Mouse (Mus musculus): ENCODE measurements around the gene Clcf1. TPM values are rescaled to one million over a fixed set of nuclear protein-coding genes. Genes with fewer than 3 reads are reported as not detected.

The Clcf1 gene
- polyA plus RNA-seq (2021; fragmentation: Nextera tagmentation) = 0.18 and 0.26 TPM in 2 replicates
- long read RNA-seq, experiment 1, partial matches to known transcripts = 0 of 2 reads
- long read RNA-seq, experiment 1, other reads (novel, unspliced or antisense) = 1 of 2 reads
- long read RNA-seq, experiment 2, partial matches to known transcripts = 0 of 2 reads
- long read RNA-seq, experiment 2, other reads (novel, unspliced or antisense) = 1 of 2 reads

DNA sequence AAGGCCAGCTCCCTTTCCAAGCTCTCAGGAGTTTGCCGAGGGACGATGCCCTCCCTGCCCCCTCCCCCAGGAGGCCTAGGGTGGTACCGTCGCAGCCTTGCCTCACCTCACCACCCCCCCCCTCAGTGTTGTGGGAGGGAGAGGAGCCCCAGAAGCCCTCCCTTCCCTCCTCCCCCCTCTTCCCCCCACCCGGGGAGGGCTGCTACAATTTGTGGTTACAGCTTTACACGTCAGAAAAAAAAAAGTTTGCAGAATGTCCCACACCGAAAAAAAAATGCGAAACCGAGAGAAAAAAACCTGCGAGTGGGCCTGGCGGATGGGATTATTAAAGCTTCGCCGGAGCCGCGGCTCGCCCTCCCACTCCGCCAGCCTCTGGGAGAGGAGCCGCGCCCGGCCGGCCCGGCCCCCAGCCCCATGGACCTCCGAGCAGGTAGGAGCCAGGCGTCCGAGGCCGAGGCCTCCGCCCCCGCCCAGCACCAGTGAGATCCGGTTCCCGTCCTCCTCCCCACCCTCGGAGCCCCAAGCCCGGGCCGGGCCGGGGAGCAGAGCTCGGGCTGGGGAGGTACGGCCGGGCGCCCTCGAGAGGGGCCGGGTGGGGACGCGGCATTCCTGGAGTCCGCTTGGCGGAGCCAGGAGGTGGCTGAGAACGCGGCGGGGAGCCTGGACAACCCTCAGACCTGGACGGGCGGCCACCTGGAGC, at the start of gene Clcf1, which contains the start of gene AC109138.7:
TSS of gene Clcf1 (plus strand) at position 168 of the 700 bp plus-strand sequence.
TSS of gene AC109138.7 (plus strand) at position 287 of the 700 bp plus-strand sequence.

DNA sequence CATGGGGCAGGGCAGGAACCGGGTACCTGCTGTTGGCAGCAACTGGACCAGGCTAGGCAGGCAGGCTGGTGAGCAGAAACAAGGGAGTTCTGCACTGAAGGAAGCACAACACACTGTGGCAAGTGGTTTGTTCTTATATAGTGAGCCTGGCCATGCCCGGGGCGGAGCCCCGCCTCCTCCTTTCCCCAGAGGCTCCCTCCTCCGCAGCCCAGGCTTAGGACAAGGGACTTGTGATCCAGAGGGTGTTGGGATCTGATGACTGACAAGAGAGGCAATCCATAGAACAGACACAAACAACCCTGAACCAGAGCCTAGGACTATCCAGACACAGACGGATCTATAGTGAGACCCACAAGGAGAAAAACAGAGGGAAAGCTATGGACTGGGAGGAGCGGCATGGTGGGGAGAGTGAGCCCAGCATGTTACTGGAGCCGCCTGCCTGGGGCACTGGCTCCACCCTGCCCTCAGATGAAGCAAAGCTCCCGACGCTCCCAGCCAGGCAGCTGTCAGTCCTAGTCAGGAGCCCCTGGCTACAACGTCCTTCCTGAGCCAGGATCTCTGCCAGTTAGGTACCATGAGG, 38.6 kb upstream of the Clcf1 start, which contains the start of gene Carns1:
TSS of gene Carns1 (minus strand) at position 112 of the 580 bp plus-strand sequence.

DNA sequence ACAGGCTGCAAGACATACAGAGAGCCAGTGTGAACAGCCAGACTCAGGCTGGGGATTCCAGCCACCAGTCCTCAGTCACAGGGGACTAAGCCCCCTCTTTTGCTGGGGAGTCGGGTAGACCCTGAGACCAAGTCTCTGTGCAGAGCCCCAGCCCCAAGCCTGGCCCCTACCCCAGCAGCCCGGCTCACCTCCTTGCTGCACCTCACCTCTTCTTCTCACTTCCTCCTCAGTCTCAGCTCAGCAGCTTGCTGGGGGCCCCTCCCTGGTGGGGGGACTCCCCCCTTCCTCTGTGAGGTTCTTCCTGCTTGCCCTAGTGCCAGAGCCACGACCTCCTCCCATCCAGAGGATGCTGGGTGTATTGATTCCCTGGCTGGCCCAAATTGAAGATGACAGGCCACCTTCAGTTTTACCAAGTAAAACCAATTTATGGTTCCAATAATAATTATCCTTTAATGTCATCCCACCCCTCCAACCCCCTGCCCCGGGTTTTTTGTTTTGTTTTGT, 23.2 kb upstream of the Clcf1 start, which contains the start of gene Tbc1d10c:
TSS of gene Tbc1d10c (minus strand) at position 454 of the 504 bp plus-strand sequence.

DNA sequence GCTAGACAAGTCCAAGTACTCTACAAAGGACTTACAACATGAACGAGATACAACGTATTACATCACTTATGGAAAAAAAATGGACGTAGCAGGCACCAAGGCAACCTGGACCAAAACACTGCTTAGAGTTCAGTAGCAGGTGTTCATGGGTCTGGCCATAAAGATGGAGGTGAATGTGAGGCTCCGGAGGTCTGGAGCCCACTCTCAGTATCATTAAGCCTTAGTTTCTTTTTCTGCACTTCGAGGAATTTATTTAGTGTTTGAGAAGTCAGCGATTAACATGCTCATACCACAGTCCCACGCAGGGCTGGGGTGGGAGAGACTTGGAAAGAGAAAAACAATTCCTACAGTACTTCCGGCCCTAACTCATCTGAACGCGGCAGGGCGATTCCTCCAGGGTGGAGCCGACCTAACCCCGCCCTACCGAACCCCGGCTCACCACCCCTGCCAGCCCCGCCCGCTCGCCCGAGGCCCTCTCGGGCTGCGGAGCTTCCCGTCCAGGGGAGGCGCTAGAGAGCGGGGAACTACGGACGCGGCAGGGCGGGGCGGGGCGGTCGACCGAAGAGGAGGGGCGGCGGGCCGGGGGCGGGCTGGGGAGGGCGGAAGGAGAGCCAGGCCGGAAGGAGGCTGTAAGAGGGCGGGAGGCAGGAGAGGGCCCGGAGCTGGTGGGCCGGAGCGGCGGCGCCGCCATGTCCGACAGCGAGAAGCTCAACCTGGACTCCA, 22.3 kb upstream of the Clcf1 start, which contains the start of gene Ppp1ca:
TSS of gene Ppp1ca (plus strand) at position 538 of the 723 bp plus-strand sequence.

DNA sequence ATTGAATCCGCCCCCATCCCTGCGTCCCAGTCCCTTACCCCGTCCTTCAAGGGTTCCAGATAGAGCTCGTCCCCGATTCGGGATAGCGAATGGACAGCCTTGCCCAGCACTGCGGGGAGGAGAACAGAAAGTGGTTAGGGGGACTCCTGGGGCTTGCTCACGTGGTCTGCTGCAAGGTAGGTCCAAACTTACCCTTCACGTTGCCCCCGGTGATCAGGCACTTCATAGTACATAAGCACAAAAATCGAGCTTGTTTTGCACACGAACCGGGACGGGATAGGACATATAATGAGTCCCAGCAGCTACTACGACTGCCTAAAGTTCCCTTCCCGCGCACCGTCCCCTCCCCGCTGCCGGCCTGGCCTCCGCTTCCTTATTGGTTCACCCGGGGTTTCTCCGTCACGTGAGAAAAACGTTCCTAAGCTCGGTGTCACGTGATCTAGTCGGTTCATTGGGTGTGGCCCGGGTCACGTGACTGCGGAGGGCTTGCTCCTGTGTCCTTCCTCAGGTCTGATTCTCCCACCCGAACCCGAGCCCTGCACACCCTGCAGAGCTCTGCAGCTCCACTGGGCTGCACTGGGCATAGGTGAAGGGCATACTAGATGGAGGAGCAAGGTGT, 12.6 kb upstream of the Clcf1 start, which contains the start of gene Rad9a:
TSS of gene Rad9a (minus strand) at position 372 of the 619 bp plus-strand sequence.

DNA sequence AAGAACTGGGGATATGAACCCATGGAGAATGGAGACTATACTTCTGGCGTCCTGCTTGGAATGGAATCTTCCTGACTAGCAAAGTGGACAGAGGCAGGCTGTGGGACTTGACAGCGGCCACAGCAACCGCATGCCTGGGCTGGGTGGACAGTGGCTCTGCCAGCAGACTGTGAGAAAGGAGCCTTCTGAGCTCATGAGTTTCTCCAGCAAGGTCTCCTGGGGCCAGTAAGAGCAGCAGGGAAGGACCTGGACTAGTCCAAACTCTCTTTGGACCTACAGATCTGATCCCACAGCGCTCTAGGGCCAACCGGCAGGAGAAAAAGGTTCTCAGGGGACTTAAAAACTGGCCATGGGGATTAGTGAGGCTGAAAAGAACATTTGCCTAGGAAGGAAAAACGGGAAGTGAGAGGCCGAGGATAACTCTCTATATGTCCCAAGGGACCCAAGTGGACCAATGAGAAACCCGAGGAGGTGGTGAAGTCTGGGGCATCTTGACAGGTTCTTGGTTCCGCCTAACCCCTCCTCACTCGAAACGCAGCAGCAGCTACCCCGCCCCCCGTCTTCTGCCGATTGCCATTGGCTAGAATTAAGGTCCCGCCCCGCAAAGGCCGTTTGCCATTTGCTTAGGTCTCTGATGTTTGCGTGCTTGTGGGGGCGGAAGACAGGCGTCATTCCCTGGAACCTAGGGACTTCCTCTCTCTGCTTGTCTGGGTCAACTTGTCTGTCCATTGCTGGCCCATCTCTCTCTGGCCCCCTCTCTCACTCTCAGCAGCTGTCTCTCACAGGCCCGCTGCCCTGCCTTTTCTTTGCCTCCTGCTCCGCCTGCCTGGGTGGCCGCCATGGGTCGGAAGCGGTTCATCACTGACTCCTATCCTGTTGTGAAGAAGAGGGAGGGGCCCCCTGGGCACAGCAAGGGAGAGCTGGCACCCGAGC, 17.5 kb downstream of the Clcf1 start, which contains the start of gene Pold4:
TSS of gene Pold4 (plus strand) at position 647 of the 933 bp plus-strand sequence.

DNA sequence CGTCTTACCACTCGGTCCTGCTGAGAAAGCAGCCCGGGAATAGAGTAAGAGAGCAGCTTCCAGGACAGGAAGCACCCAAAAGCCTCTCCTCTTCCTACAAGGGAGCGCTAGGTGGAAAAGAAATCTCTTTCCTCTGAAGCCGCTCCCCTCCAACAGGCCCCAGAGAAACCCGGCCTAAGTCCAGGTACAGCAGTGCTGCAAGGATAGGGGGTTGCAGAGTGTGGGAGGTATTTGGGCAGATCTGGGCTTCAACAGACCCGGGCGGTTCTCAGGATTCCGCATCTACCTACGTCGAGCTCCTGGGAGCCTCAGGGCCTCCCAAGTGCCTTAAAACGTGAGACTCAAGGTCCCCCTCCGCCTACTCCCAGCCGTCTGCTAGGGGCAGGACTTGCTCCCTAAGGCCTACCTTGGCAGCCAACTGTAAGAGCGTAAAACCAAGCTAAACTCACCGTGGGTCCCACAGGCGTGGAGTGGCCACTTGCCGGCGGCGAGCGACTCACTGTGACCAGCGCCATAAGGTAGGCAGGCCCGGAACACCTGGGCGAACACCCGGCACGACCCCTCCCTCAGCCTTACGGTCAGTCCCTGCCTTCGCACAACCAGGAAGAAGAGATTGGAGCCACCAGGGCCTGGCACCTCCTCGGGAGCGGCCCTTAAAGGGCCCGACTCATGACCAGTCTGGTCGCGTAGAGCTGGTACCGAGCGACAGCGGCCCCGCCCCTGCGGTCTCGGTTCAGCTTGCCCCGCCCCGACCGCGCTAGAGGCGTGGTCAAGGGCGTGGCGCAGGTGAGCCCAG, 54.7 kb downstream of the Clcf1 start, which contains the start of gene Ssh3:
TSS of gene Ssh3 (minus strand) at position 615 of the 796 bp plus-strand sequence.

Small RNA genes within 50 kb of the gene (microRNA-seq; reads per million reads assigned to microRNA genes)
- gene Gm26115 = not detected
- 8.4 reads per million, percentile 28 among the genes with 10 or more reads in this experiment for gene Mir6985

Other genes starting within 250 kb of the Clcf1 start
- 2.3 and 2.5 TPM in 2 replicates for gene Aldh3b2, start 241.9 kb upstream of the Clcf1 start, polyA plus RNA-seq (2021; fragmentation: Nextera tagmentation)
- gene Acy3, start 227.7 kb upstream of the Clcf1 start, polyA plus RNA-seq (2021; fragmentation: Nextera tagmentation) = 2.2 and 3.3 TPM in 2 replicates
- gene Tbx10, start 221.5 kb upstream of the Clcf1 start, polyA plus RNA-seq (2021; fragmentation: Nextera tagmentation) = 0.10 TPM in 1 of 2 replicates, not detected in the other
- 22.0 and 24.3 TPM in 2 replicates for gene Nudt8, start 213.7 kb upstream of the Clcf1 start, polyA plus RNA-seq (2021; fragmentation: Nextera tagmentation)
- gene Gm49405, start 213.6 kb upstream of the Clcf1 start, polyA plus RNA-seq (2021; fragmentation: Nextera tagmentation) = 0.09 and 0.10 TPM in 2 replicates
- 2.8 and 2.9 TPM in 2 replicates for gene Doc2g, start 210.9 kb upstream of the Clcf1 start, polyA plus RNA-seq (2021; fragmentation: Nextera tagmentation)
- gene Ndufv1, start 201.4 kb upstream of the Clcf1 start, polyA plus RNA-seq (2021; fragmentation: Nextera tagmentation) = 448 and 464 TPM in 2 replicates
- 1,221 and 1,279 TPM in 2 replicates for gene Gstp1, start 176.3 kb upstream of the Clcf1 start, polyA plus RNA-seq (2021; fragmentation: Nextera tagmentation)
- 2.1 and 2.8 TPM in 2 replicates for gene Gstp2, start 168.2 kb upstream of the Clcf1 start, polyA plus RNA-seq (2021; fragmentation: Nextera tagmentation)
- not detected in 2 replicates for gene Gstp3, start 154.7 kb upstream of the Clcf1 start, polyA plus RNA-seq (2021; fragmentation: Nextera tagmentation)
- not detected in 2 replicates for gene Cabp2, start 132.7 kb upstream of the Clcf1 start, polyA plus RNA-seq (2021; fragmentation: Nextera tagmentation)
- gene Cdk2ap2, start 117.1 kb upstream of the Clcf1 start, polyA plus RNA-seq (2021; fragmentation: Nextera tagmentation) = 59.8 and 62.1 TPM in 2 replicates
- 52.0 and 59.9 TPM in 2 replicates for gene Pitpnm1, start 114.2 kb upstream of the Clcf1 start, polyA plus RNA-seq (2021; fragmentation: Nextera tagmentation)
- 204 and 212 TPM in 2 replicates for gene Aip, start 88.4 kb upstream of the Clcf1 start, polyA plus RNA-seq (2021; fragmentation: Nextera tagmentation)
- not detected in 2 replicates for gene Gpr152, start 74.5 kb upstream of the Clcf1 start, polyA plus RNA-seq (2021; fragmentation: Nextera tagmentation)
- gene Cabp4, start 70.2 kb upstream of the Clcf1 start, polyA plus RNA-seq (2021; fragmentation: Nextera tagmentation) = 0.04 TPM in 1 of 2 replicates, not detected in the other
- gene Coro1b, start 65.6 kb upstream of the Clcf1 start, polyA plus RNA-seq (2021; fragmentation: Nextera tagmentation) = 101 and 105 TPM in 2 replicates
- gene Ptprcap, start 60.6 kb upstream of the Clcf1 start, polyA plus RNA-seq (2021; fragmentation: Nextera tagmentation) = 1.2 and 2.0 TPM in 2 replicates
- 7.5 and 9.5 TPM in 2 replicates for gene Rps6kb2, start 50.9 kb upstream of the Clcf1 start, polyA plus RNA-seq (2021; fragmentation: Nextera tagmentation)
- 2.8 and 2.9 TPM in 2 replicates for gene Carns1, start 38.8 kb upstream of the Clcf1 start, polyA plus RNA-seq (2021; fragmentation: Nextera tagmentation)
- 0.19 TPM in 1 of 2 replicates, not detected in the other for gene Tbc1d10c, start 23.0 kb upstream of the Clcf1 start, polyA plus RNA-seq (2021; fragmentation: Nextera tagmentation)
- 345 and 357 TPM in 2 replicates for gene Ppp1ca, start 22.2 kb upstream of the Clcf1 start, polyA plus RNA-seq (2021; fragmentation: Nextera tagmentation)
- 5.9 and 6.0 TPM in 2 replicates for gene Rad9a, start 12.6 kb upstream of the Clcf1 start, polyA plus RNA-seq (2021; fragmentation: Nextera tagmentation)
- gene AC109138.7, start 119 bp downstream of the Clcf1 start, polyA plus RNA-seq (2021; fragmentation: Nextera tagmentation) = not detected in 2 replicates
- 27.9 and 28.1 TPM in 2 replicates for gene Pold4, start 17.7 kb downstream of the Clcf1 start, polyA plus RNA-seq (2021; fragmentation: Nextera tagmentation)
- 4.5 and 4.9 TPM in 2 replicates for gene Ssh3, start 54.9 kb downstream of the Clcf1 start, polyA plus RNA-seq (2021; fragmentation: Nextera tagmentation)
- 37.6 and 39.0 TPM in 2 replicates for gene Ankrd13d, start 68.9 kb downstream of the Clcf1 start, polyA plus RNA-seq (2021; fragmentation: Nextera tagmentation)
- gene Grk2, start 92.0 kb downstream of the Clcf1 start, polyA plus RNA-seq (2021; fragmentation: Nextera tagmentation) = 53.7 and 55.0 TPM in 2 replicates
- gene Kdm2a, start 184.0 kb downstream of the Clcf1 start, polyA plus RNA-seq (2021; fragmentation: Nextera tagmentation) = 13.0 and 15.2 TPM in 2 replicates
- 0.80 and 2.6 TPM in 2 replicates for gene Rhod, start 225.2 kb downstream of the Clcf1 start, polyA plus RNA-seq (2021; fragmentation: Nextera tagmentation)